Mouse (Mus musculus) lung, adult 2 months (tissue): ENCODE measurements around the gene Slc22a14.

Experiments
- CTCF ChIP-seq: fragments of 200-500 bp; IDR thresholded peaks from 2 replicates; pipeline ENCODE4 v1.5.1; 2011; ENCODE audit warnings: mild to moderate bottlenecking, low read length, control low read depth; ENCODE audit not compliant: insufficient read depth
- POLR2A ChIP-seq: fragments of 200-500 bp; IDR thresholded peaks from 2 replicates; pipeline ENCODE4 v1.6.1; 2011; ENCODE audit warnings: low read depth, mild to moderate bottlenecking, control low read depth, low read length, borderline replicate concordance; ENCODE audit errors: extremely low read depth

GRCm38 (mm10) chr9:119320446-119320845, 44.9 kb downstream of the Slc22a14 start:
- no peak for TF ChIP-seq POLR2A
- no peak for TF ChIP-seq CTCF
